Mouse (Mus musculus) heart, adult 2 months (tissue): ENCODE measurements at regions not wholly inside any gene's neighbourhood (a gene's known extent, or its start where the extent isn't known, plus 50 kb on each side); places are given as distances from the start of the nearest gene placed in this dataset.

Experiments
- DNase-seq, 2 experiments: peaks; one replicate each; pipeline ENCODE4 v3.0.0; 2021
- H3K27ac ChIP-seq: fragments of 200-600 bp; 2 replicates; pipeline ENCODE4 v1.8.1; 2022
- H3K27me3 ChIP-seq: fragments of 200-500 bp; 2 replicates; pipeline ENCODE4 v1.6.1; 2012; ENCODE audit warnings: mild to moderate bottlenecking, low read length, inconsistent platforms, mixed read lengths; ENCODE audit not compliant: control insufficient read depth, insufficient read depth
- H3K36me3 ChIP-seq: fragments of 200-500 bp; 2 replicates; pipeline ENCODE4 v1.6.1; 2012; ENCODE audit warnings: low read length, inconsistent platforms; ENCODE audit not compliant: control insufficient read depth, insufficient read depth
- H3K4me1 ChIP-seq: fragments of 200-500 bp; 2 replicates; pipeline ENCODE4 v1.6.1; 2011; ENCODE audit warnings: low read length; ENCODE audit not compliant: control insufficient read depth, insufficient read depth
- H3K4me3 ChIP-seq: fragments of 200-600 bp; 2 replicates; pipeline ENCODE4 v1.8.1; 2022
- H3K79me2 ChIP-seq: fragments of 200-500 bp; replicated peaks from 2 replicates; pipeline ENCODE4 v1.6.1; 2012; ENCODE audit warnings: mild to moderate bottlenecking, inconsistent platforms, low read length, moderate library complexity, mixed read lengths; ENCODE audit not compliant: control insufficient read depth, insufficient read depth
- H3K9ac ChIP-seq: fragments of 200-500 bp; 2 replicates; pipeline ENCODE4 v1.6.1; 2012; ENCODE audit warnings: low read depth, mild to moderate bottlenecking, control low read depth, inconsistent platforms, low read length, mixed read lengths
- CTCF ChIP-seq: fragments of 200-600 bp; IDR thresholded peaks from 2 replicates; pipeline ENCODE4 v1.8.1; 2022; ENCODE audit warnings: antibody characterized with exemption, mild to moderate bottlenecking, moderate library complexity
- EP300 ChIP-seq: fragments of 200-500 bp; IDR thresholded peaks from 2 replicates; pipeline ENCODE4 v1.6.1; 2011; ENCODE audit warnings: low read depth, low read length, control low read depth; ENCODE audit not compliant: insufficient read depth
- POLR2A ChIP-seq: fragments of 200-500 bp; IDR thresholded peaks from 2 replicates; pipeline ENCODE4 v1.6.1; 2011; ENCODE audit warnings: mild to moderate bottlenecking, low read depth, low read length, control low read depth; ENCODE audit not compliant: insufficient read depth
- WGBS: fragments of 180-500 bp; shearing (Covaris S2); methylation state at CpG from one replicate; pipeline ENCODE4 v1.1.7; 2018; 5-methylcytosine and 5-hydroxymethylcytosine counted together
- intact Hi-C: fragments of 180-260 bp; cut with DNase I; formaldehyde crosslinking; loops from one replicate; pipeline ENCODE4 v1.15.1; 2025

GRCm38 (mm10) chr15:52232442-52232841 is 1652.3 kb upstream of the Gm7489 start:
- no peak overlapping the region for H3K27ac ChIP-seq
- H3K4me1 ChIP-seq, result no peaks in the 10 kb centered on the region
- TF ChIP-seq CTCF, result no peak
- no peak for TF ChIP-seq POLR2A
- TF ChIP-seq EP300, result no peak
- no peaks in the 10 kb centered on the region for H3K27me3 ChIP-seq
- DNase-seq, result no peak
- no peak overlapping the region for H3K9ac ChIP-seq
- intact Hi-C loops, result no loop called here
- no peak overlapping the region for H3K4me3 ChIP-seq
- WGBS, result 72% methylated on average over 5 of the region's 5 CpGs
- no peaks in the 10 kb centered on the region for H3K36me3 ChIP-seq
- H3K79me2 ChIP-seq, result no peaks in the 10 kb centered on the region

DNA sequence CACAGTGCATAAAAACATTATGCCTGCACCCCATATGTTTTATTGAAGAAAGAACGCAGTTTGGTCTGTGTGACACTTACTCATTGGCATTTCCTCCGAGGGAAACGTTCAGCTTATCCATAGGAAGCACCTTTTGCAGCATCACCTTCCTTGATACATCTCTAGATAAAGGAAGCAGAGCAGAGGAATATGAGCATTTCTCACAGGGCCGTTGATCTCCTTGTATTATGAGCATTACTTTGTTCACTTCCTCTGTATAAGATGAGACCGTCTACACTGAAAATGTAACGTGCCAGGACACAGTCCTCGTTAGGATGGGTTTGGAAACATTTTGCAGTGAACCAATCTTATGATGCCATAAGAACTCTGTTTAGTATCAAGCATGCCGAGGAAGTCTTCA is 1648.5 kb upstream of the Gm7489 start:
- H3K4me1 ChIP-seq, result no peaks in the 10 kb centered on the region
- intact Hi-C loops, result no loop called here
- H3K27ac ChIP-seq, result no peak overlapping the region
- no peaks in the 10 kb centered on the region for H3K27me3 ChIP-seq
- H3K79me2 ChIP-seq, result no peaks in the 10 kb centered on the region
- no peaks in the 10 kb centered on the region for H3K36me3 ChIP-seq
- no peak for DNase-seq
- TF ChIP-seq EP300 (no peak), CTCF (no peak)
- WGBS, result 24% methylated on average over 8 of the region's 8 CpGs
- H3K4me3 ChIP-seq, result no peak overlapping the region
- H3K9ac ChIP-seq, result no peak overlapping the region

DNA sequence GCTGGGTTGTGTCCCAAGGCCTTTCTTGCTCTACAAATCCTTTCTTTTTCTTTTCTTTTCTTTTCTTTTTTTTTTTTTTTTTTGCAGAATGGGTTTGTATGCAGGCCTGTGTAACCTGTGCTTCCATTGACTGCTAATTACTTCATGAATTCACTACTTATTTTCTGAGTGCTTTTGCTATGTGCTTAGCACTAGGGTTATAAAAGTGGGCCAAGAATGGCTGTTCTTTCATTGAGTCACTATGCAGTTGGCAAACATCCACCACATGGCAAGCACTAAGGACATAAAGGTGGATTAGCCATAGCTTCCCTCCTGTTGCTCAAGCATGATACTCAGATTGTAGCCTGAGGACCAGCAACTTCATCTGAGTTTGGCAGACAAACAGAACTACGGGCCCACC is 1641.8 kb upstream of the Gm7489 start:
- Histone ChIP-seq H3K36me3 (no peaks in the 10 kb centered on the region), H3K79me2 (no peaks in the 10 kb centered on the region), H3K27ac (no peak overlapping the region), H3K27me3 (no peaks in the 10 kb centered on the region), H3K9ac (no peak overlapping the region), H3K4me3 (no peak overlapping the region), H3K4me1 (no peaks in the 10 kb centered on the region)
- DNase-seq, result no peak
- intact Hi-C loops, result no loop called here
- 96% methylated on average over 1 of the region's 1 CpGs for WGBS
- TF ChIP-seq POLR2A (no peak), CTCF (no peak), EP300 (no peak)
